Mouse (Mus musculus) layer of hippocampus, adult 9-11 months (tissue): ENCODE measurements around the gene Dnm3.

Source experiments
- DNase-seq: peaks from one replicate; pipeline ENCODE4 v3.0.0; 2022

The Dnm3 gene

GRCm38 (mm10) chr1:162100961-162101830 is 376.6 kb downstream of the Dnm3 start:
- DNase-seq = no peak

- DNase-seq = no peak
These were observed 377.6 kb downstream of the Dnm3 start for GRCm38 (mm10) chr1:162100033-162100820.

GRCm38 (mm10) chr1:162099203-162099602 is 378.6 kb downstream of the Dnm3 start:
- DNase-seq = no peak

- DNase-seq = no peak
These were observed 383.1 kb downstream of the Dnm3 start for GRCm38 (mm10) chr1:162094523-162095272.

GRCm38 (mm10) chr1:162093806-162094522 is 383.9 kb downstream of the Dnm3 start:
- no peak for DNase-seq

GRCm38 (mm10) chr1:162092899-162093659 is 384.8 kb downstream of the Dnm3 start:
- DNase-seq = no peak

GRCm38 (mm10) chr1:162092401-162092800 is 385.4 kb downstream of the Dnm3 start:
- no peak for DNase-seq

- no peak for DNase-seq
These were observed 393.9 kb downstream of the Dnm3 start for GRCm38 (mm10) chr1:162083886-162084478.

- no peak for DNase-seq
These were observed 394.5 kb downstream of the Dnm3 start for GRCm38 (mm10) chr1:162083354-162083753.

- no peak for DNase-seq
These were observed 395.1 kb downstream of the Dnm3 start for GRCm38 (mm10) chr1:162082711-162083110.

- no peak for DNase-seq
These were observed 396.0 kb downstream of the Dnm3 start for GRCm38 (mm10) chr1:162081693-162082372.

GRCm38 (mm10) chr1:162079989-162080388 is 397.8 kb downstream of the Dnm3 start:
- no peak for DNase-seq

GRCm38 (mm10) chr1:162077454-162077853 is 400.4 kb downstream of the Dnm3 start:
- DNase-seq = peak; percentile 34

- DNase-seq = no peak
These were observed 401.2 kb downstream of the Dnm3 start for GRCm38 (mm10) chr1:162076581-162077001.

GRCm38 (mm10) chr1:162075831-162076230 is 402.0 kb downstream of the Dnm3 start:
- no peak for DNase-seq

GRCm38 (mm10) chr1:162075416-162075815 is 402.4 kb downstream of the Dnm3 start:
- DNase-seq = no peak

GRCm38 (mm10) chr1:162074626-162075410 is 403.0 kb downstream of the Dnm3 start:
- DNase-seq = no peak

GRCm38 (mm10) chr1:162072917-162073578 is 404.8 kb downstream of the Dnm3 start:
- DNase-seq = no peak

GRCm38 (mm10) chr1:162053608-162054007 is 424.2 kb downstream of the Dnm3 start:
- DNase-seq = no peak
